Mouse (Mus musculus): ENCODE results near the gene Zfp1. TPM values are rescaled to one million over a fixed set of nuclear protein-coding genes. Genes with fewer than 3 reads are reported as not detected.

Gene Zfp1
- polyA plus RNA-seq, 1 experiment from 2014 or later, result 15.9 TPM

DNA sequence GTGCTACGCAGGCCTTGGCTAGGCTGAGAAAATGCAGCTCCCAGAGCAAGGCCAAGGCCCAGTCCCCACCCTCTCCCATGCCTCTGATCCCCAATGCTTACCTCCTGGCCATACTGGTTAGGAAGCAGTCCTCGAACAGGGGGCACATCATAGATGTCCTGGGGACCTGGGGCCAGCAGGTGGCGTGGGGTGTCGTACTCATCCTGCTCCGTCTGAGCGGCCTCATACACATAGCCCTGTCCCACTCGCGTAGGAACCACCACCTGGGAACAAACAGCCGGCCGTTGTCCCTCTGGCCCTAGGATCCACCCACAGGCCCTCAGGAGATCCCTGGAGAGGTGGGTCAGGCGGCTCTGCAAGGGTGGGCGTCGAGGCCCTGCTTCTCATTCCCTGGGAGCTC is 72.3 kb downstream of the Zfp1 start:
- Histone ChIP-seq H3K4me3 (replicated peaks; ENCODE audit: low read depth, low read length) (no peak overlapping the region), H3K27me3 (ENCODE audit: insufficient read depth, low read length) (no peaks in the 10 kb centered on the region), H3K4me2 (ENCODE audit: low read length) (no peak overlapping the region), H3K27ac (no peak overlapping the region), H3K4me1 (replicated peaks; ENCODE audit: insufficient read depth, low read length) (peaks cover 10% of the 10 kb centered on the region; the same call in 1 of the 2 replicates), H3K36me3 (ENCODE audit: insufficient read depth, low read length) (peaks cover 61% of the 10 kb centered on the region), H3K9ac (ENCODE audit: low read depth, low read length) (no peak overlapping the region), H3K9me3 (replicated peaks; ENCODE audit: low read length) (no peaks in the 10 kb centered on the region)
- no peak for DNase-seq (ENCODE audit: low spot score)
- TF ChIP-seq CTCF (IDR thresholded peaks at IDR 0.05; ENCODE audit: low read depth), result peak; percentile 32; the same call in 1 of the 2 replicates
- ATAC-seq (replicated peaks; ENCODE audit: low FRiP score, low read depth), result no peak
- 84% methylated on average over 13 of the region's 13 CpGs for WGBS

DNA sequence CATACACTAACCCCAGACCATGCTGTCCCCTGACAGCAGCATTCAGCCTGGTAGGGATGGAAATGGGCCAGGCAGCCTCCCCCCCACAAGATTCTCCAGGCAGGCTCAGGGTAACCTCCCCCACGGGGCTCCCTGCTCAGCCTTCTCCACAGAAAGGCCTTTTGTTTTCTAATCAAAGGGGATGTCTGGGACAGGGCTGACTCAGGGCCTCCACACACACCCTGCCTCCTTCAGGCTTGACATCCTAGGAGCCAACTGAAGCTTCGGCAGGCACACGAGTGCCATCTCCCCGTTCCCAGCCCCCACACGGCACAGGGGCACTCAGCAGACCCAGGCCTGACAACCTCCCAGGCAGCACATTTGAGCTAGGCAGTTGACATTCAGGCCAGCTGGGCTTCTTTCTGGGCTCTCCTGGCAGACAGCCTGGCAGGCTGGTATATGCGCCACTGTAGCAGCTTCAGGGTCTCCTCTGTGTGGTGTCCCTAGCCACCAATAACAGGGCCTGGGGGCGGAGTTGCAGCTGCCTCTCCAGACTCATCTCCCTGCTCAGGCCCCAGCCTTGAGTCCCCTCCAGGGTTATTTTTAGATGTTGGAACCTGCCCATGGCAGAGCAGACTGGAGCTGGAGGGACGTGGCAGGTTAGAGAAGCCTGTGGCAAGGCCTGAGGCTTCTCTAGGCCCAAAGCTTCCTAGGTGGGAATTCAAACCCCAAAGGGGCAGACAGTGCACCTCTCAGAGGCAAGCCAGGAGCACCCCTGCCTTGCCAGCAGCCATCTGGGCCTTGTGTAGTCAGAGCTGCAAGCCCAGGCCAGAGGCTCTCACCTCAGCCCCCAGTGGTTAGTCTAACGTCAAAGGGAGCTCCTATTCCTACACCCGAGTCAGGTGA is 73.6 kb downstream of the Zfp1 start:
- DNase-seq (ENCODE audit: low spot score) (no peak), ATAC-seq (replicated peaks; ENCODE audit: low FRiP score, low read depth) (no peak)
- no peaks in the 10 kb centered on the region for H3K9me3 ChIP-seq (replicated peaks; ENCODE audit: low read length)
- H3K36me3 ChIP-seq (ENCODE audit: insufficient read depth, low read length), result peaks cover 54% of the 10 kb centered on the region
- WGBS, result 42% methylated on average over 10 of the region's 10 CpGs
- no peak overlapping the region for H3K9ac ChIP-seq (ENCODE audit: low read depth, low read length)
- peaks cover 10% of the 10 kb centered on the region; the same call in 1 of the 2 replicates for H3K4me1 ChIP-seq (replicated peaks; ENCODE audit: insufficient read depth, low read length)
- H3K4me2 ChIP-seq (ENCODE audit: low read length), result peak overlapping the region; percentile 3; the same call in 1 of the 2 replicates
- TF ChIP-seq CTCF (IDR thresholded peaks at IDR 0.05; ENCODE audit: low read depth), result no peak
- no peak overlapping the region for H3K4me3 ChIP-seq (replicated peaks; ENCODE audit: low read depth, low read length)
- H3K27me3 ChIP-seq (ENCODE audit: insufficient read depth, low read length), result no peaks in the 10 kb centered on the region
- peak overlapping the region; percentile 73 for H3K27ac ChIP-seq

DNA sequence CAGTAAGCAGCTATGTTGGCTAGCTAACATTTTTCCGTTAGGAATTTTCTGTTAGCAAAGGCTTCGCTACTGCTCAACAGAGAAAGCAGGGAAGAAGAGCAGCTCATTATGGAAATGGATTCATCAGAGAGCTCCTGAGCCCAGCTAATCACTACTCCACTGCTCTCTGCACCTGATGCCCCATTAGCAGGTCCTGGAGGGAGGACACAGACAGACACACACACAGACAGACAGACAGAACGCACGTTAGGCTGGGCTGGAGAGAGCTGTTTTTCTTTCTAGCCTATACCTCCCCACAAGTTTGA is 74.2 kb downstream of the Zfp1 start:
- ATAC-seq (replicated peaks; ENCODE audit: low FRiP score, low read depth), result no peak

DNA sequence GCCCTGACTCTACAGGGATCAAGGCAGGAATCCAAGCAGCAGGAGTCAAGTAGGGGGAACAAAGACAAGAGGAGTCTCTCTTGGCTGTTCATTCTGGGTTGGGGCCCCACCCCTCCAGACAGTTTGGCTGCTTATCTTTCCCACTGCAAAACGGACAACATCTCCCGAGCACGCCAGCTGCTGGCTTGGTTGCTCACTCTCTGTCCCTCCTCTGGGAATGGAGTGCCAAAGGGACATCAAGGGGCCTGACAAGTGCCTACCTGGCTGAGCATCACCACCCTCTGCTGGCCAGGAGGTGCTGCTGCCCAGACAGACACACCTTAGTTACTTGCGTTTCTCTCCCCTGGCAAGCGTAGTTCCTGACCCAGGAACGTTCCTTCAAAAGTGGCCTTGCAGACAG is 74.7 kb downstream of the Zfp1 start:
- peak; percentile 55; the same call in 1 of the 2 replicates for TF ChIP-seq CTCF (IDR thresholded peaks at IDR 0.05; ENCODE audit: low read depth)
- no peak overlapping the region for H3K9ac ChIP-seq (ENCODE audit: low read depth, low read length)
- no peaks in the 10 kb centered on the region for H3K27me3 ChIP-seq (ENCODE audit: insufficient read depth, low read length)
- WGBS, result 63% methylated on average over 6 of the region's 6 CpGs
- H3K9me3 ChIP-seq (replicated peaks; ENCODE audit: low read length), result no peaks in the 10 kb centered on the region
- peaks cover 47% of the 10 kb centered on the region for H3K36me3 ChIP-seq (ENCODE audit: insufficient read depth, low read length)
- H3K4me2 ChIP-seq (ENCODE audit: low read length), result no peak overlapping the region
- H3K4me3 ChIP-seq (replicated peaks; ENCODE audit: low read depth, low read length), result no peak overlapping the region
- no peak for DNase-seq (ENCODE audit: low spot score)
- ATAC-seq (replicated peaks; ENCODE audit: low FRiP score, low read depth), result no peak
- H3K4me1 ChIP-seq (replicated peaks; ENCODE audit: insufficient read depth, low read length), result peaks cover 10% of the 10 kb centered on the region; the same call in 1 of the 2 replicates
- peak overlapping the region; percentile 73 for H3K27ac ChIP-seq

More for the DNA sequence above, 74.2 kb downstream of the Zfp1 start:
- Histone ChIP-seq H3K9ac (ENCODE audit: low read depth, low read length) (no peak overlapping the region), H3K27ac (peak overlapping the region; percentile 73), H3K36me3 (ENCODE audit: insufficient read depth, low read length) (peaks cover 49% of the 10 kb centered on the region), H3K9me3 (replicated peaks; ENCODE audit: low read length) (no peaks in the 10 kb centered on the region), H3K4me3 (replicated peaks; ENCODE audit: low read depth, low read length) (no peak overlapping the region), H3K4me1 (replicated peaks; ENCODE audit: insufficient read depth, low read length) (peaks cover 10% of the 10 kb centered on the region; the same call in 1 of the 2 replicates), H3K27me3 (ENCODE audit: insufficient read depth, low read length) (no peaks in the 10 kb centered on the region), H3K4me2 (ENCODE audit: low read length) (peak overlapping the region; percentile 3; the same call in 1 of the 2 replicates)
- no peak for DNase-seq (ENCODE audit: low spot score)
- WGBS, result 74% methylated on average over 4 of the region's 4 CpGs
- no peak for TF ChIP-seq CTCF (IDR thresholded peaks at IDR 0.05; ENCODE audit: low read depth)

DNA sequence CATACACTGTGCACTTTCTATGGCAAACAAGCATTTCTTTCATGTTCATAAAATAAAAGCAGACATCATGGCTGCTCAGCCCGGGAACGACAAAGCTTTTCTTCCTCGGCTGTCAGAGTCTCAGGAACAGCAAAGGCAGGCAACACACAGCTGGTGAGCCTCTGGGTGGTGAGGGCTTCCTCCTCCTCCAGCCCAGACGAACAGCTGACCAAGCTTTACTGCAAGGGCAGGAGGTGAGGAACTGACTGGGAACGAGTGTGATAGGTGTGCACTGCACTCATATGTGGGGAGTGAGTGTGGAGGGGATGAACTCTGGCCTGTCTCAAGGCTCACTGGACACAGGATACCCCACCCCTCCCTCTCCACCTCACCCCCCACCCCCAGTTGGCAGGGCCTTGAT is 75.7 kb downstream of the Zfp1 start:
- ATAC-seq (replicated peaks; ENCODE audit: low FRiP score, low read depth) (no peak), DNase-seq (ENCODE audit: low spot score) (peak; percentile 55)
- Histone ChIP-seq H3K36me3 (ENCODE audit: insufficient read depth, low read length) (peaks cover 37% of the 10 kb centered on the region), H3K9me3 (replicated peaks; ENCODE audit: low read length) (no peaks in the 10 kb centered on the region), H3K4me3 (replicated peaks; ENCODE audit: low read depth, low read length) (no peak overlapping the region), H3K9ac (ENCODE audit: low read depth, low read length) (no peak overlapping the region), H3K4me2 (ENCODE audit: low read length) (no peak overlapping the region), H3K27ac (peak overlapping the region; percentile 37; the same call in 1 of the 2 replicates), H3K27me3 (ENCODE audit: insufficient read depth, low read length) (no peaks in the 10 kb centered on the region), H3K4me1 (replicated peaks; ENCODE audit: insufficient read depth, low read length) (peaks cover 10% of the 10 kb centered on the region; the same call in 1 of the 2 replicates)
- TF ChIP-seq CTCF (IDR thresholded peaks at IDR 0.05; ENCODE audit: low read depth), result no peak
- 22% methylated on average over 5 of the region's 5 CpGs for WGBS

DNA sequence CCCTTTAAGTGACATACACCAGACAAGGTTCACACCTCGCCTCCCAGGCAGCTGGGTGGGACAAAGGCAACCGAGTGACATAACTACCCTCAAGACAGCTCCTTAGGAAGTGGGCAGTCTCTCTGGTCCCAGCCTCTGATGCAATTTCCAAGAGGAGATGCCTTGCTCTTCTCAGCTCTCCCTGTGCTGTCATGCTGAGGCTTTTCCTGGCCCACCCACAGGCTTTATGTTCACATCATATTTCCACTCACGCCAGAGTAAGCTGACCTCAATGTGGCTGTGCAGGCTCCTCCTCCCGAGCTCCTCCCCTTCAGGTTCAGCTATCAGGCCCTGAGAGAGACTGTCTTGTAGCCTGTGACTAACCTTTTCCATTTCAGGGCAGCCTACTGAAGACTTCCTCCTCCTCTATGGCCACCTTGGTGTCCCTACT is 76.9 kb downstream of the Zfp1 start:
- Histone ChIP-seq H3K9ac (ENCODE audit: low read depth, low read length) (no peak overlapping the region), H3K9me3 (replicated peaks; ENCODE audit: low read length) (no peaks in the 10 kb centered on the region), H3K4me1 (replicated peaks; ENCODE audit: insufficient read depth, low read length) (peaks cover 12% of the 10 kb centered on the region; the same call in 1 of the 2 replicates), H3K27ac (no peak overlapping the region), H3K27me3 (ENCODE audit: insufficient read depth, low read length) (no peaks in the 10 kb centered on the region), H3K36me3 (ENCODE audit: insufficient read depth, low read length) (peaks cover 25% of the 10 kb centered on the region), H3K4me3 (replicated peaks; ENCODE audit: low read depth, low read length) (no peak overlapping the region), H3K4me2 (ENCODE audit: low read length) (no peak overlapping the region)
- DNase-seq (ENCODE audit: low spot score) (no peak), ATAC-seq (replicated peaks; ENCODE audit: low FRiP score, low read depth) (no peak)
- TF ChIP-seq CTCF (IDR thresholded peaks at IDR 0.05; ENCODE audit: low read depth), result no peak
- WGBS, result 50% methylated on average over 4 of the region's 4 CpGs

Small RNA genes within 50 kb of the gene (microRNA-seq; reads per million reads assigned to microRNA genes)
- not detected for gene Mir7076

Other genes starting within 250 kb of the Zfp1 start
- gene Fa2h, start 249.6 kb upstream of the Zfp1 start, polyA plus RNA-seq (2015; fragmentation: Nextera tagmentation; extraction: Ambion mirVana), result 5.0 and 5.4 TPM in 2 replicates
- 3.2 TPM in 2 replicates for gene Wdr59, start 121.3 kb upstream of the Zfp1 start, polyA plus RNA-seq (2015; fragmentation: Nextera tagmentation; extraction: Ambion mirVana)
- gene Znrf1, start 107.3 kb upstream of the Zfp1 start, polyA plus RNA-seq (2015; fragmentation: Nextera tagmentation; extraction: Ambion mirVana), result 17.9 and 22.5 TPM in 2 replicates
- gene Ldhd, start 13.0 kb upstream of the Zfp1 start, polyA plus RNA-seq (2015; fragmentation: Nextera tagmentation; extraction: Ambion mirVana), result 3.9 and 4.5 TPM in 2 replicates
- not detected in 2 replicates for gene Ctrb1, start 47.6 kb downstream of the Zfp1 start, polyA plus RNA-seq (2015; fragmentation: Nextera tagmentation; extraction: Ambion mirVana)
- gene Bcar1, start 100.4 kb downstream of the Zfp1 start, polyA plus RNA-seq (2015; fragmentation: Nextera tagmentation; extraction: Ambion mirVana), result 48.7 and 49.1 TPM in 2 replicates
- 180 and 183 TPM in 2 replicates for gene Cfdp1, start 210.9 kb downstream of the Zfp1 start, polyA plus RNA-seq (2015; fragmentation: Nextera tagmentation; extraction: Ambion mirVana)
- gene Tmem170, start 233.3 kb downstream of the Zfp1 start, polyA plus RNA-seq (2015; fragmentation: Nextera tagmentation; extraction: Ambion mirVana), result 15.1 and 15.8 TPM in 2 replicates